Mouse (Mus musculus): ENCODE data around the gene Mettl7a3. TPM values are rescaled to one million over a fixed set of nuclear protein-coding genes. Genes with fewer than 3 reads are reported as not detected.

Gene Mettl7a3
- polyA plus RNA-seq, 1 experiment, result not detected

GRCm38 (mm10) chr15:100388886-100389285 lies 54.2 kb downstream of the Mettl7a3 start:
- Histone ChIP-seq H3K27me3 (ENCODE audit: control insufficient read depth, insufficient read depth, insufficient read length) (peaks cover 5% of the 10 kb centered on the region), H3K4me2 (ENCODE audit: low read depth) (no peak overlapping the region), H3K4me3 (no peak overlapping the region), H3ac (ENCODE audit: control insufficient read depth, insufficient read length) (no peak overlapping the region), H3K79me2 (ENCODE audit: control insufficient read depth, insufficient read depth) (no peaks in the 10 kb centered on the region), H3K36me3 (ENCODE audit: control insufficient read depth, insufficient read depth) (peaks cover 7% of the 10 kb centered on the region)
- TF ChIP-seq POLR2AphosphoS2 (IDR thresholded peaks at IDR 0.05; ENCODE audit: insufficient read length, low read depth) (no peak), MYOD1 (IDR thresholded peaks at IDR 0.05; ENCODE audit: control insufficient read depth in 1 of 3, insufficient read length in 2 of 3, low read depth in 2 of 3) (no peak), TCF12 (IDR thresholded peaks at IDR 0.05; ENCODE audit: insufficient read depth, poor library complexity, severe bottlenecking) (no peak), MAX (IDR thresholded peaks at IDR 0.05; ENCODE audit: low read depth) (no peak), POLR2A (IDR thresholded peaks at IDR 0.05; ENCODE audit: insufficient read length, low read depth) (no peak)

Other genes with a start within 250 kb of the Mettl7a3 start
- 21.9 TPM for gene Atf1, start 107.1 kb upstream of the Mettl7a3 start, polyA plus RNA-seq (2012; fragmentation: generic; extraction: Trizol)
- not detected for gene Tmprss12, start 54.1 kb upstream of the Mettl7a3 start, polyA plus RNA-seq (2012; fragmentation: generic; extraction: Trizol)
- gene Mettl7a1, start 30.8 kb upstream of the Mettl7a3 start, polyA plus RNA-seq (2012; fragmentation: generic; extraction: Trizol), result 9.4 TPM
- gene Methig1, start 18.2 kb downstream of the Mettl7a3 start, polyA plus RNA-seq (2012; fragmentation: generic; extraction: Trizol), result not detected
- not detected for gene Mettl7a2, start 18.3 kb downstream of the Mettl7a3 start, polyA plus RNA-seq (2012; fragmentation: generic; extraction: Trizol)
- gene Higd1c, start 29.6 kb downstream of the Mettl7a3 start, polyA plus RNA-seq (2012; fragmentation: generic; extraction: Trizol), result not detected
- gene Gm5475, start 87.2 kb downstream of the Mettl7a3 start, polyA plus RNA-seq (2012; fragmentation: generic; extraction: Trizol), result 0.05 TPM
- 48.2 TPM for gene Slc11a2, start 90.1 kb downstream of the Mettl7a3 start, polyA plus RNA-seq (2012; fragmentation: generic; extraction: Trizol)
- gene Letmd1, start 134.1 kb downstream of the Mettl7a3 start, polyA plus RNA-seq (2012; fragmentation: generic; extraction: Trizol), result 24.8 TPM
- gene Csrnp2, start 160.6 kb downstream of the Mettl7a3 start, polyA plus RNA-seq (2012; fragmentation: generic; extraction: Trizol), result 9.2 TPM
- gene Tfcp2, start 217.1 kb downstream of the Mettl7a3 start, polyA plus RNA-seq (2012; fragmentation: generic; extraction: Trizol), result 15.0 TPM

All from myocyte (in vitro differentiated cells).